Mouse (Mus musculus) midbrain, postnatal 0 days (tissue): ENCODE measurements around the gene Alkbh6. TPM values are rescaled to one million over a fixed set of nuclear protein-coding genes. Genes with fewer than 3 reads are reported as not detected.

ENCODE experiments used
- ATAC-seq: fragments of 200-750 bp; cut with Nextera tagmentation; 2 replicates; pipeline ENCODE4 v1.8.0; 2017; ENCODE audit warnings: moderate number of reproducible peaks, mild to moderate bottlenecking, moderate TSS enrichment, moderate library complexity; ENCODE audit not compliant: low FRiP score
- DNase-seq: peaks from one replicate; pipeline ENCODE4 v3.0.0-alpha.2; 2015; ENCODE audit warnings: low spot score
- H3K27ac ChIP-seq: fragments of 300-500 bp; sonication (generic); 2 replicates; pipeline ENCODE4 v1.5.1; 2014; ENCODE audit warnings: low read depth, mild to moderate bottlenecking, low read length, mixed read lengths
- H3K27me3 ChIP-seq: fragments of 300-500 bp; sonication (generic); 2 replicates; pipeline ENCODE4 v1.6.1; 2014; ENCODE audit warnings: low read length, control low read depth, mixed read lengths; ENCODE audit not compliant: insufficient read depth
- H3K36me3 ChIP-seq: fragments of 300-500 bp; sonication (generic); 2 replicates; pipeline ENCODE4 v1.6.1; 2014; ENCODE audit warnings: low read length, control low read depth, mixed read lengths; ENCODE audit not compliant: insufficient read depth
- H3K4me1 ChIP-seq: fragments of 300-500 bp; sonication (generic); 2 replicates; pipeline ENCODE4 v1.6.1; 2014; ENCODE audit warnings: mild to moderate bottlenecking, control low read depth, antibody characterized with exemption, low read length, mixed read lengths; ENCODE audit not compliant: insufficient read depth
- H3K4me2 ChIP-seq: fragments of 300-500 bp; sonication (generic); 2 replicates; pipeline ENCODE4 v1.6.1; 2014; ENCODE audit warnings: low read depth, mild to moderate bottlenecking, low read length, mixed read lengths; ENCODE audit not compliant: poor library complexity, severe bottlenecking
- H3K4me3 ChIP-seq: fragments of 300-500 bp; sonication (generic); 2 replicates; pipeline ENCODE4 v1.5.1; 2014; ENCODE audit warnings: low read depth, mild to moderate bottlenecking, low read length, moderate library complexity
- H3K9ac ChIP-seq: fragments of 300-500 bp; sonication (generic); replicated peaks from 2 replicates; pipeline ENCODE4 v1.6.1; 2014; ENCODE audit warnings: mild to moderate bottlenecking, low read length, moderate library complexity, mixed read lengths; ENCODE audit not compliant: poor library complexity, severe bottlenecking
- H3K9me3 ChIP-seq: fragments of 300-500 bp; sonication (generic); 2 replicates; pipeline ENCODE4 v1.6.1; 2016; ENCODE audit warnings: low read length, control low read depth
- CTCF ChIP-seq: IDR thresholded peaks from 2 replicates; pipeline ENCODE4 v1.5.1; 2016; ENCODE audit warnings: antibody characterized with exemption, mild to moderate bottlenecking
- WGBS: fragments of 180-500 bp; shearing (Covaris S2); extraction: QIAGEN DNeasy Blood & Tissue Kit; methylation state at CpG from one replicate; pipeline ENCODE4 v1.1.7; 2014; 5-methylcytosine and 5-hydroxymethylcytosine counted together
- polyA plus RNA-seq: library from polyadenylated mRNA; unstranded; fragments of >200 nt; fragmentation: Nextera tagmentation; extraction: Ambion mirVana; gene quantifications from 2 replicates; pipeline ENCODE4 v1.2.1, GENCODE M21; 2015
- total RNA-seq: library from RNA; depleted of rRNA; stranded (reverse); fragments of >200 nt; gene quantifications from 2 replicates; pipeline ENCODE4 v1.2.3, GENCODE M21; 2014

Alkbh6 gene
- total and polyA plus RNA-seq, 2 experiments from 2014 or later, result 121 to 129 TPM

GRCm38 (mm10) chr7:30274383-30274782, 34.1 kb upstream of the Alkbh6 start:
- H3K36me3 ChIP-seq, result no peaks in the 10 kb centered on the region
- TF ChIP-seq CTCF, result no peak
- no peaks in the 10 kb centered on the region for H3K4me1 ChIP-seq
- no peak overlapping the region for H3K27ac ChIP-seq
- DNase-seq (no peak), ATAC-seq (no peak)
- no peaks in the 10 kb centered on the region for H3K9me3 ChIP-seq
- no peak overlapping the region for H3K9ac ChIP-seq
- H3K27me3 ChIP-seq, result no peaks in the 10 kb centered on the region
- H3K4me3 ChIP-seq, result no peak overlapping the region
- 83% methylated on average over 6 of the region's 6 CpGs for WGBS
- no peak overlapping the region for H3K4me2 ChIP-seq

- H3K4me3 ChIP-seq, result no peak overlapping the region
Measured at GRCm38 (mm10) chr7:30278911-30279310, 29.6 kb upstream of the Alkbh6 start.

GRCm38 (mm10) chr7:30279536-30279935, 29.0 kb upstream of the Alkbh6 start:
- Histone ChIP-seq H3K9ac (no peak overlapping the region), H3K4me3 (peak overlapping the region; percentile 65), H3K4me1 (0 out of 2 replicates have a peak, but pooled peaks cover 2% of the 10 kb centered on the region), H3K9me3 (no peaks in the 10 kb centered on the region), H3K27ac (no peak overlapping the region), H3K27me3 (no peaks in the 10 kb centered on the region), H3K36me3 (no peaks in the 10 kb centered on the region), H3K4me2 (peak overlapping the region; percentile 91)
- no peak for TF ChIP-seq CTCF
- WGBS, result under 1% methylated on average over 6 of the region's 6 CpGs
- no peak for ATAC-seq
- DNase-seq, result no peak

More at GRCm38 (mm10) chr7:30278911-30279310, 29.6 kb upstream of the Alkbh6 start:
- Histone ChIP-seq H3K9me3 (no peaks in the 10 kb centered on the region), H3K9ac (no peak overlapping the region), H3K4me1 (0 out of 2 replicates have a peak, but pooled peaks cover 2% of the 10 kb centered on the region), H3K4me2 (no peak overlapping the region), H3K27me3 (no peaks in the 10 kb centered on the region), H3K36me3 (no peaks in the 10 kb centered on the region), H3K27ac (no peak overlapping the region)
- DNase-seq, result no peak
- 54% methylated on average over 2 of the region's 2 CpGs for WGBS
- TF ChIP-seq CTCF, result no peak
- no peak for ATAC-seq

- no peaks in the 10 kb centered on the region for H3K9me3 ChIP-seq
- H3K36me3 ChIP-seq, result no peaks in the 10 kb centered on the region
- peak within 1 kb of the TSS; percentile 98 for H3K27ac ChIP-seq
- H3K4me1 ChIP-seq, result 0 out of 2 replicates have a peak, but pooled peaks cover 2% of the 10 kb centered on the region
- peak within 1 kb of the TSS; percentile 65 for H3K4me3 ChIP-seq
- H3K27me3 ChIP-seq, result no peaks in the 10 kb centered on the region
- TF ChIP-seq CTCF, result no peak
- peak; percentile 95 for ATAC-seq
- peak within 1 kb of the TSS; percentile 91 for H3K4me2 ChIP-seq
- WGBS, result under 1% methylated on average over 49 of the region's 49 CpGs
- peak within 1 kb of the TSS; percentile 61 for H3K9ac ChIP-seq
- DNase-seq, result peak; percentile 97
Measured at GRCm38 (mm10) chr7:30279951-30280669, 28.4 kb upstream of the Alkbh6 start, which contains the start of the genes Thap8 and Wdr62. TSS of gene Thap8 (plus strand) at chr7:30280094. TSS of gene Wdr62 (minus strand) at chr7:30280419.

- peak; percentile 96 for DNase-seq
- no peaks in the 10 kb centered on the region for H3K27me3 ChIP-seq
- H3K27ac ChIP-seq, result peak overlapping the region; percentile 98
- under 1% methylated on average over 20 of the region's 20 CpGs for WGBS
- H3K9ac ChIP-seq, result peak overlapping the region; percentile 61
- no peaks in the 10 kb centered on the region for H3K36me3 ChIP-seq
- H3K9me3 ChIP-seq, result no peaks in the 10 kb centered on the region
- TF ChIP-seq CTCF, result no peak
- ATAC-seq, result peak; percentile 89
- H3K4me2 ChIP-seq, result peak overlapping the region; percentile 91
- H3K4me1 ChIP-seq, result 0 out of 2 replicates have a peak, but pooled peaks cover 2% of the 10 kb centered on the region
- H3K4me3 ChIP-seq, result peak overlapping the region; percentile 65
Measured at GRCm38 (mm10) chr7:30280670-30281138, 27.8 kb upstream of the Alkbh6 start.

GRCm38 (mm10) chr7:30281522-30281921, 27.0 kb upstream of the Alkbh6 start:
- Histone ChIP-seq H3K4me3 (peak overlapping the region; percentile 65; the same call in 1 of the 2 replicates), H3K4me2 (peak overlapping the region; percentile 91; the same call in 1 of the 2 replicates), H3K36me3 (no peaks in the 10 kb centered on the region), H3K27ac (peak overlapping the region; percentile 98), H3K9me3 (no peaks in the 10 kb centered on the region), H3K27me3 (no peaks in the 10 kb centered on the region), H3K9ac (no peak overlapping the region), H3K4me1 (0 out of 2 replicates have a peak, but pooled peaks cover 2% of the 10 kb centered on the region)
- TF ChIP-seq CTCF, result no peak
- 78% methylated on average over 4 of the region's 4 CpGs for WGBS
- no peak for ATAC-seq
- no peak for DNase-seq
